Mouse (Mus musculus): ENCODE results near the gene Hmgb1.
A peak's percentile ranks its signal among the peaks of the same experiment; 100 is the strongest.

The Hmgb1 gene

GRCm38 (mm10) chr5:149184104-149184843 is at the start of gene Hmgb1, which contains the start of gene Uspl1:
Gene Hmgb1, minus strand, starts transcription at chr5:149184489.
Gene Uspl1, plus strand, starts transcription at chr5:149184350.
- peak; percentile 97 for DNase-seq (ENCODE audit: low read depth, low spot score)

DNA sequence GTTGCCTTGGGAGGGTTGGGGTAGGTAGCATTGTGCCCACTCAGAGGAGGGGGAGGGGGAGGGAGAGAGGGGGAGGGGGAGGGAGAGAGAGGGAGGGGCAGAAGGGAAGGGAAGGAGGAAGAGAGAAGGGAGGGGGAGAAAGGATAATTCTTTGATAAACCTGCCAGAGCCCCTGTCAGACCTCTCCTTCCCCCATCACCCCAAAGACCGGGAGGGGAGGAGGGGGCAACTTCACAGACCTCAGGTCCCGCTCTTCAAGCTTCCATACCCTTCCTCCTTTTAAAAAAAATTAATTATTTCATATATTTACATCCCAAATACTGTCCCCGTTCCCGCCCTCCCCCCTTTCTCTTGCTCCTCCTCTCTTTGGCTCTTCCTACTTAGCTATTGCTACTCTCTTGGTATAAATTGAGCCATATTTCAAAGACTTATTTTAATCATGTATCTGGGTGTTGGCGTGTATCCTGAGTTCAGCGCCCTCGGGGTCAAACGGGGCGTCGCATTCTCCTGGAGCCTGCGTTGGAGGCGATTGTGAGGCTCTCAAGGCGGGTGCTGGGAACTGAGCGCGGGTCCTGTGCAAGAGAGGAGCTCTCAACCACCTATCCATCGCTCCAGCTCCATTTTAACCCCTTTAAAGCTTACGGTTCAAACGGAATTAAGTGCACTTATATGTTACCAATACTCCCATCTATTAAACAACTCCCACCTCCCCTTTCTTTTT is 45.5 kb upstream of the Hmgb1 start:
- DNase-seq (ENCODE audit: low read depth, low spot score) = no peak

DNA sequence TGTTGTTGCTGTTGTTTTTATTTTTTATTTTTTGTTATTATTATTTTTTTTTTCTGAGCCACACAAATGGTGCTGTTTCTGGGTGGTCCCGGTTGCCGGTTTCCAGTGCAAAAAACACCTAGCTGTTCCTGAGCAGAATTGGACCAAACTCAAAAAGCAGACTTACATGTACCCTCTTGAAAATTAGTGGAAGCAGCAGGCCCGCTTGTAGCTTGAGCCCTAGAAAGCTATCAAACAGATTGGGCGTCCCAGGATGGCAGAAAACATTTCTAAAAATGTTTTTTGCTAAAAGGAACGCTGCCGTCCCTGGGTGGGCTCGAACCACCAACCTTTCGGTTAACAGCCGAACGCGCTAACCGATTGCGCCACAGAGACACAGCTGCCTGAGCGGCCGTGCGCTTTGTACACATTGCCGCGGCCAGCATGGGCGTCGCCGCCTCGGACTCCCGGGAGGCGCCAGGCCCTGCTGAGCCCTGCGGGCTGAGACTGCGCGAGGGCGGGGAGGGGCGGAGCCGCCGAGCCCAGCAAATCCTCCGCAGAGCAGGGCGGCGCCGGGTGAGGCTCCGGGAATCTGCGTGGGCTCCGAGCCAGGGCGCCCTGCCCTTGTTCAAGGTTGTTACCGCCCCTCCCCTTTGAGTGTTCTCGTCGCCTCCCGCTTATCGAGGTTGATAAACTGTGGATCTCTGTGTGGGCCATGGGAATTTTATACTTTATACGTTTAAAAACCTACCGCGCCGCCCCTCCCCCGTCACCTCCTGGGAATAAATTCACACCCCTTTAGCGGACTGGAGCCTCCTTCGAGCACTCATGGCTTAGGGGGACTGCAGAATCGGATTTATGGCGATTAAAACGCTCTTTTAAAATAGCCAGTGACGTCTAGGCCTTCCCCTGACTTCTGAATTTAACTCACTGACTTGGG is 44.7 kb upstream of the Hmgb1 start:
- peak; percentile 95 for DNase-seq (ENCODE audit: low read depth, low spot score)

DNA sequence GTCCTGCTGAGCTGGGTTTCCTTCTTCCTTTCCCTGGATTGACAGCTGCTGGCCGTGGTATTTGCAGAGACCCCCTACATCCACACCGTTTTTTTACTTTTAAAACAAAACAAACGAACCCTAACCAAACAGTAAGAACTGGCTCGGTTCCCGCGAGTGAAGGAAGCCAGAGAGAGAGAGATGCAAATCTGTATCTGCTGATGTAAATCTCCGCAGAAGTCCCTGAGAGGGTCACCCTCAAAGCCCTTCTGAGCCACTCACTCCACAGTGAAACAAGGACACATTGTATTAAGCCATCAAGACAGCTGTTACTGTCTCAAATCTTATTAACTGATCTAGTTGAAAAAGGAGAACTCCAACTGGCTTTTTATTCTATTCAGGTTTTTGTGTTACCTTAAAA is 40.4 kb upstream of the Hmgb1 start:
- DNase-seq (ENCODE audit: low read depth, low spot score) = no peak

- no peak for DNase-seq (ENCODE audit: low read depth, low spot score)
These were observed 37.1 kb upstream of the Hmgb1 start for GRCm38 (mm10) chr5:149221355-149221754.

DNA sequence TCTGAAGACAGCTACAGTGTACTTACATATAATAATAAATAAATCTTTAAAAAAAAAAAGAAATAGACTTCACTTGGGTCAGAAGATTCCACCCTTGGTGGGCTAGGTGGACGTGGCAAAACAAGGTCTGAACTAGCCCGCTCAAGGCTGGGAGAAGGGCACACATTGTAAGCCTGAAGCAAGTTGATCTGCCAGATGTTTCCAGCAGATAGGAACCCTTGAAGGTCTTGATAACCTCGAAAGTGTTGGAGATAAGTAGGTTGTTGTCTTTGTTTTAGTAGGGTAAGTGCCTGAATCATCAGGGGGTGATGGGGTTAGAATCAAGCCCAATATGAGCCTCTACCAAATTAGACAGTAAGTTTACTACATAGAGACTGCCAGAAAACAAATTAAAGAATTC is 35.2 kb upstream of the Hmgb1 start:
- DNase-seq (ENCODE audit: low read depth, low spot score) = no peak

DNA sequence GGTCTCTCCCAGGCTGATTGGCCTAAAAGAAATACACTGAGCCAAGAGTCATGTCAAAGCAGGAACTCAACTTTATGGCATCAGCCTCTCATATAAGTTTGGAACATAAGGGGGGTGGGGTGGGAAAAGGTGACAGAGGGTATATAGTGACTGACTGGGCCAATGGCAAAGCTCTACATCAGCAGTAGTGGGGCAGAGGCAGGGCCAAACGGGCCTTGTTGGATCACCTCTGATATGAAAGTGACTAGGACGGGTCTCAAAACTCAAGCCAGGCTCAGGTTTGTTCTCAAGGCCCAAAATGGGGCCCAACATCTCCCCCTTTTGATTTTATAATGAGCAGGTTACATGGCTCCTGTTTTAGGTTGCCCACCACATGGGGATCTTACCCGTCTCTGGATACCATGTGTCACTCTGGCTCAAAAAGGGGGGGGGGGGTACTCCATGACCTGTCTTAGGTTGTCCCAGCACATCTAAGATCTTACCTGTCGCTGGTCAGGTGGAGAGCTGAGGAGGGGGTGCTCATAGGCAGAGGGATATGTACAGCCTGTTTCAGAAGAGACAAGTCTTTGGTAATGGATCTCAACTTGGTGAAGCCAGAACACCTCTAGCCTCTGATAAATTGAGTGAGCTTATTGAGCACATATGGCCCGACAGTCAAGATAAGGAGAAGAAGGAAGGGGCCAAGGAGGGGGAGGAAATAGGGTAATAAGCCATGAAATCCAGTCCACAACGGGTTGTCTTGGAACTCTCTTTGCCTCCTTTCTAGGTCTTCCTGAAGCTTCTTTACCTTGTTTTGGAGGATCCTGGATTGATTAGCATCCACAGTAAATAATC is 33.5 kb upstream of the Hmgb1 start:
- DNase-seq (ENCODE audit: low read depth, low spot score) = no peak

GRCm38 (mm10) chr5:149215540-149215939 is 31.3 kb upstream of the Hmgb1 start:
- no peak for DNase-seq (ENCODE audit: low read depth, low spot score)

DNA sequence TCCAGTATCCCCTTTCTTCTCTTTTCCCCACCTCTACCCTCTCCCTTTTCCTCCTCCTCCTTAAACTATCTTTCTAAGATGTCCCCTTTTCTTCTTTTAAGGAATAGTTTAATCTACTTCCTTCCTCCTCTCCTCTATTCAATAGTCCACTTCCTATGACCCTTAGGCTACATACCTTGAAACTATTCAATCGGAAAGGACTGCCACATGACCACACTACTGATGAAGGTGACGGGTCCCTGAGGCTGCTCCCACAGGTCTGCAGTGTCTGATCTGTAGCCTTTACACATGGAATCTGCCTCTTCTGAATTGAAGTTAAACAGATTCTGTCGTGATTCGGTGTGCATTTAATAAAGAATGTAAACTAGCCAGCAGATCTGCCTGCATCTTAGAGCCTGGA is 28.5 kb upstream of the Hmgb1 start:
- DNase-seq (ENCODE audit: low read depth, low spot score) = no peak

GRCm38 (mm10) chr5:149211041-149211440 is 26.8 kb upstream of the Hmgb1 start:
- DNase-seq (ENCODE audit: low read depth, low spot score) = no peak

DNA sequence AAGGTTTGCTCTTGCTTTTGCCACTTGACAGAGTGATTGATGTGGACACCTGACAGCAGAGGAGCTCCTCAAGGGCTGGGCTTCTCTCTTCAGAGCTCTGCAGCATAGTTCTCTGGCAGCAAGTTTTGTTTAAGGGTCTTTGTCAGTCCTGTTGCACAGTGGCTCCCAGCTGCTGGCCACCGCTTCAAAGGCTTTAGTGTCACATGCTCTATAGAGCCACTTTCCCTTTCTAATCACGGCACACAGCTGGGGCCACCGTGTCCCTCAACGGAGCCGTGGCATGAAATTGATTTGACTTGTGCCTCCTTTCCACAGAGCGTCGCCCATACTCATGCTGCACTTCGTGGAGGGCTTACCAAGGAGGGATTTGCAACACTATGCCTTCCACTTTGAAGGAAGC is 25.0 kb upstream of the Hmgb1 start:
- no peak for DNase-seq (ENCODE audit: low read depth, low spot score)

DNA sequence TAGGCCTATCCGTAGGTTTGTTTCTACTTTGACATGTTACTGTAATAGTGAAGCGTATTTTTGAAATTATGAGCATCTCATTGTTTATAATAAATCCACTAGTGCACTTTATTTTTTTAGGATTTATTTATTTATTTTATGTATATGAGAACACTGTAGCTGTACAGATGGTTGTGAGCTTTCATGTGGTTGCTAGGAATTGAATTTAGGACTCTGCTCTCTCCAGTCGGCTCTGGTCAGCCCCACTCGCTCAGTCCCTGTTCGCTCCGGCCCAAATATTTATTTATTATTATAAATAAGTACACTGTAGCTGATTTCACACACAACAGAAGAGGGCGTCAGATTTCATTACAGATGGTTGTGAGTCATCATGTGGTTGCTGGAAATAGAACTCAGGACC is 24.5 kb upstream of the Hmgb1 start:
- no peak for DNase-seq (ENCODE audit: low read depth, low spot score)

DNA sequence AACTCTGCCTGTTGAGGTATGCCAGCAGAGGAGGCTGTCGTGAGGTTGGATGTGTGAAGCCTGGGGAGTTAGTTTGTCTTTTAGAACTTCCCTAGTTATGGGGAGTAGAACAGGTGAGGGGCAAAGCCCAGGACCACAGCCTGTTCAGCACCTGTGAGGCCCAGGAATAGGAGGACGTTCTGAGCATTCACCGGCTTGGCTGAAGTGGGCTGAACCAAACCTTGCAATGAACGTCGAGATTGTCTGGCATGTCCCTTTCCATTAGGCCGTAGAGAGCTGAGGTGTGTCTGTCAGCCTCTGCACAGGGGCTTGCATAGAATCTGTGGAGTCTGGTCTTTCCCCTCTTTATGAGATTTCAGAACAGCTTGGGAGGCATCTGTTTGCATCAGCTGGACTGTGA is 23.4 kb upstream of the Hmgb1 start:
- DNase-seq (ENCODE audit: low read depth, low spot score) = no peak

- DNase-seq (ENCODE audit: low read depth, low spot score) = no peak
These were observed 22.0 kb upstream of the Hmgb1 start for GRCm38 (mm10) chr5:149206286-149206685.

DNA sequence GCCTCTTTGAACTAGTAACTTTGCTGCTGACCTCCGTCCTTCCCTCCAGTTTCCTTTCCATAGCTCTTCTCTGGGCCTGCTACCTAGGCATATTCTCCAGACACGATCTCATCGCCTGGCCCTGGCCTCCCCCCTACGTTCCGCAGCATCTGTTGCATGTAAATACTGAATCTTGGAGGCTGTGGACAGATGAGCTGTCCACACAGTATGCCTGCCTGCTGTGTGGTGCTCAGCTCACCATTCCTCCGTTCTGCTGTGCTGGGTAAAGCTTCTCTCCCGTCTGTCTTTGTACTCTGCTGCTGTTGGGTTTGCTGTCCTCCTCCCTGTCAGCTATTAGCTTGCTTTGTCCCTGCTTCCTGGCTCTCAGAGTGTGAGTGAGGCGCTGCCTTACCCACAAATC is 21.0 kb upstream of the Hmgb1 start:
- no peak for DNase-seq (ENCODE audit: low read depth, low spot score)

GRCm38 (mm10) chr5:149204822-149205221 is 20.5 kb upstream of the Hmgb1 start:
- DNase-seq (ENCODE audit: low read depth, low spot score) = no peak

DNA sequence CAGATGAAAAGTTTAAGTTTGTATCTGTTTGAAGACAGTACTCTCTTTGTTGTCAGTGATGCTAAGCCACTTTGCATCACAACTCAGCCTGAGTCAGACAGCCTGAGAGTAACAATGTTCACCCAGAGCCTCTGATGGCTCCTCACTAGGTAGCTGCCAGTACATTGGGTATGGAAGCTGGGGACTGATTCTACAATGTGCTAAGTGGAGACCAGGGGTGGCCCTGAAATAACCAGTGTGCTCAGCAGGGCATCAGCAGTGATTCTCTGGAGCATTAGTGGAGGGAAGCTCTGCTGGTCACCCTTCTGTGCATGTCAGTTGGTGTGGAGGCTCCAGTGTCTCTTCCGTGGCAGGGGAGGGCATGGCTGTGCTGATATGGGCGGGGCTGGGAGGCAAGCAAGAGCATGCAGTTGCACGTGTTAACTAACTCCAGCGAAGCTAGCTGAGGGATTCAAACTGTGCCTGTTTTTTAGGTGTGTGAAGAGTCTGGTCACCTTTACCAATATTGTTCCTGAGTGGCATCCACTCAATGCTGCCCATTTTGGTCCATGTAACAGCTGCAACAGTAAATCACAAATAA is 19.6 kb upstream of the Hmgb1 start:
- no peak for DNase-seq (ENCODE audit: low read depth, low spot score)

GRCm38 (mm10) chr5:149202941-149203340 is 18.7 kb upstream of the Hmgb1 start:
- no peak for DNase-seq (ENCODE audit: low read depth, low spot score)

DNA sequence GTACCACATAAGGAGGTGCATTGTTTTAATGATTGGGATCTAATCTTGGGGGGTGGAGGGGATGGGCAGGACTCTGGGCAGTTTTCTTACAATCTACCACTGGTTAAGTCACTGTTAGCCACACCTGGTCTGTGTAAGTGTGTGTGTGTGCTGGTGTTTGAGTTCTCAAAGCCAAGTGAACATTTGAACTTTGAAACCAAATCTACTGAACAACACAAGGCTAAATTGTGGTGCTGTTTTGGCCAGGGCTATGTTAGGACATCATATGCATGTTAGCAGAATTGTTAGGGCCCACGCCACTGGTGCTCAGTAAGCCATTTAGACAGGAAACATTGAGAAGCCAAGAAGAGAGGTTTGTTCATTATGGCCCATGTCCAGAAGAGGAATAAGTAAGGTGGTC is 14.5 kb upstream of the Hmgb1 start:
- DNase-seq (ENCODE audit: low read depth, low spot score) = no peak

GRCm38 (mm10) chr5:149196611-149197010 is 12.3 kb upstream of the Hmgb1 start:
- DNase-seq (ENCODE audit: low read depth, low spot score) = no peak

DNA sequence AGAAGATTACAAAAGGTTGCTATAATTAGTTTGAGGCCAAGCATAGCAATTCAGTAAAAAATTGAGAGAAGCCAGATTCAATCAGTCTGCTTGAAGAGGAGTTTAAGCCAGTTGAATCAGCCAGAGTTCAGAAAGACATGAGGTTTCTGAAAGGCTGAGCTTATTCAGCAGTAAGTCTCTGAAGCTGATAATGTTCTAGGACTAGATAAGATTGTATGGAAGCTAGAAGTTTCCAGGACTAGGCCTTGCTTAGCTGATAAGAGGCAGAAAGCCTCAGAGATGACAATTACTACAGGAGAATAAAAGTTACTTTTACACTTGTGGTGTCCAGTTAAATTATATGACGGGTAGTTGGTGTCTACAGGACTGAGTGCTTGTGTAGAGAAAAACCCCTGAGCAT is 5.9 kb upstream of the Hmgb1 start:
- no peak for DNase-seq (ENCODE audit: low read depth, low spot score)

Data from retina, adult 2 months (tissue).